Mouse (Mus musculus) brain, embryonic 14.5 days (tissue): ENCODE results near the gene Tmem30b. TPM values are rescaled to one million over a fixed set of nuclear protein-coding genes. Genes with fewer than 3 reads are reported as not detected.

Experiments used
- DNase-seq: peaks from one replicate; pipeline ENCODE4 v3.0.0-alpha.2; 2011; ENCODE audit warnings: low read depth
- CTCF ChIP-seq: fragments of 200-500 bp; IDR thresholded peaks from 2 replicates; pipeline ENCODE4 v1.5.1; 2012; ENCODE audit warnings: inconsistent platforms, mild to moderate bottlenecking, moderate library complexity, borderline replicate concordance; ENCODE audit not compliant: insufficient read depth, insufficient read length; ENCODE audit errors: extremely low read depth
- POLR2A ChIP-seq: fragments of 200-500 bp; IDR thresholded peaks from 2 replicates; pipeline ENCODE4 v1.6.1; 2012; ENCODE audit warnings: mild to moderate bottlenecking, inconsistent platforms, borderline replicate concordance; ENCODE audit not compliant: poor library complexity, insufficient read depth, insufficient read length, severe bottlenecking; ENCODE audit errors: extremely low read depth
- polyA plus RNA-seq: library from polyadenylated mRNA; depleted of rRNA; stranded (reverse); fragments of >200 nt; gene quantifications from 2 replicates; pipeline ENCODE4 v1.2.3, GENCODE M21; 2012; rRNA removed

Gene Tmem30b
- polyA plus RNA-seq: 0.32 and 0.37 TPM in 2 replicates

DNA sequence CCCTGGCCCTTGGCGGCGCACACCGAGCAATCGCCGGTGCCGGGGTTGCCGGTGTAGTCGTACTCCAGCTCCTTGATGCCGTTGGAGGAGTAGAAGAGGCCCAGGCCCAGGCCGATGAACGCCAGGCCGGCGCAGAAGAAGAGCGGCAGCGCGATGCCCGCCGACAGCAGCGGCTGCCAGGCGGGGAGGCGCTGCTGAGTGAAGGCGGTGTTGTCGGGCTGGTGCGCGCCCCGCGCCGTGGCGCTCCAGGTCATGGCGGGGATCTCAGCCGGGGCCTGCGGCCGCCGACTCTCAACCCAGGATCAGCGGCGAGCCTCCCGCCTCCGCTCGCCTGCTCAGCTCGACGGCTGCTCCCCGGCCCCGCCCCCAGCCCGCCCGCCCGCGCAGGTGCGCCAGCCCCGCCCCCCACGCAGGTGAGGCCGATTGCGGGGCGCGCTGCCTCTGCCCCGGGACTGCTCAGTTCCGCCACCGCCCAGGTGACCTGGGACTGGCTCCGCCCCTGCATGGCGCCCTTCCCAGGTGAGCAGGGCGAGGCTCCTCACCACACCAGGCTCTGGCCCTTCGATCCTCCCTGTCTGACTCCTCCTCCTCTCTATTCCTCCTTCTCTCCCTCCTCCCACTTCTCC lies at the start of gene Tmem30b:
Gene Tmem30b (minus strand): TSS at position 307 of the 626 bp plus-strand sequence.
- no peak for TF ChIP-seq CTCF
- TF ChIP-seq POLR2A: no peak
- DNase-seq: peak; percentile 42

DNA sequence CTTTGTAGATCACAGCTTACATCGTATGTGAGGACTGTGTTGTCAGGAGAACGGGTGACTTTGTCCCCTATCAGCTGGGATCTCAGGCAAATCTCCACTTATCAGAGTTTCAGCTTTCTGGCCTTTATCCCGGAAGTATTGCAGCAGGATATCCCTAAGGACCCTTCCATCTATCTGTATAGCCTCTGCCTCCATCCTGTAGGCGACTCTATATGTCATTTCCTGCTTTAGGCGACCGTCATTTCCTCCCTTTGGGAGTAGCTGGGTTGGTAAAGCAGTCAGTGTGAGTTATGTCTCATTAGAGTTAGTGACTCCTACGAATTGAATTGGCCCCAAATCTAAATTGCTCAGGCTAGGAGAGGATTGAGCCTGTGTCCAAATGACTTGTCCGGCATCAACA lies 49.0 kb upstream of the Tmem30b start:
- no peak for DNase-seq
- TF ChIP-seq CTCF (no peak), POLR2A (no peak)

DNA sequence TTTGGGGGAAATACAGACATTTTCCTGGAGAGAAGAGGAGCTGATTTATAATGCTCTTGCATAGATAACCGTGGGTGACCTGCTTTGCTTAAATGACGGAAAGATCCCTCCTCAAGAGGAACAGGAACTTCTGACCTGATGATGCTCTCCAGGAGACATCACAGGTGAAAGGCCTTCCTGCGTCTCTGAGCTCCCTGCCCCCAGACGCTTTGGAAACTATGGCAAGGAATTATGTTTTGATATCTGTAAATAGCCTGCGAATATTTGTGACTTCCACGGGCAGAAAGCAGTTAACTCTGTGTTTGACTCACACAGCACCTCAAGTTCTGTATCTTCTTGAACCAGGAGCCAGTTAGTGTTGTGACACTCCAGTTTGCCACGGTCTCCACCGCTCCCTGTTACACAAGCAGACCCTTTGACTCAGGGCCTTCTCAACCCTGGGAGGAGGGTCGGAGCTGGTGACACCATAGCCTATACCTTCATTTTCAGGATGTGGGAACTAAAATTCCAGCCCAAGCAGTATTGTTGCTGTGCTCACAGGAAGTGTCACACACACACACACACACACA lies 48.1 kb upstream of the Tmem30b start:
- TF ChIP-seq POLR2A (no peak), CTCF (no peak)

DNA sequence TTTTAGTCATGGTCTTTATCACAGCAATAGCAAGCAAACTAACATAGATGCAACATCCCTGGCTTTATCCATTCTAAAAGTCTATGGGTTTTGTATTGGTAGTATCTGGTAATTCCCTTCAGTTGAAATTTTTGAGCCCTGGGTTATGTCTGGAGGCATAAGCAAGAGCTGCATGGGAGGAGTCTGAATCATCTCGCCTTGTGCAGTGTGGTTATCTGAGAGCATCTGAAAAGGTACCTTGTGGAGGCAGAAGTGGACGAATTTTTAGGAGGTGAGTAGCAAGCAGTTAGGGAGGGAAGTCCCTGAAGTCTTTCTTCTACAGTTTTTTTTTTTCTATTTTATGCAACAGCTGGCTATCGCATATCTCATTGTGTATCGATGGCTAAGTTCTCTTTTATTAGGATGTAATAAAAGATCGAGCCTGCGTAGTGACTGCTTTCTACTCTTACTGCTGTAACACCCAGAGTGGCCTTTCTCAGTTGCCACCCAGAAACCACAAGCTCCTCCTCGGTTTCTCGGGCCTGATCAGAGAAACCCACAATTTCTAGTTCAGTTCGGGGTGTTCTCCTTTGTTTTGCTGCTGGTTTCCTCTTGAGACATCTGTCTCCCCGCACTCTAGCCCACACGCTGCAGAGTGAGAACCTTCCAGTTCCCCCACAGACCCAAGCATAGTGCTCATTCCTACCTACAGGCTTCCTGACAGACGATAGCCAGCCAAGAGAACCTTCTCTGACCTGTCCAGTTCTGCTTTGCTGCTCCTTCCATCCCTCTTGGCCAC lies 47.0 kb upstream of the Tmem30b start:
- TF ChIP-seq CTCF (no peak), POLR2A (no peak)
- no peak for DNase-seq

More for the DNA sequence above, 48.1 kb upstream of the Tmem30b start:
- DNase-seq: no peak

DNA sequence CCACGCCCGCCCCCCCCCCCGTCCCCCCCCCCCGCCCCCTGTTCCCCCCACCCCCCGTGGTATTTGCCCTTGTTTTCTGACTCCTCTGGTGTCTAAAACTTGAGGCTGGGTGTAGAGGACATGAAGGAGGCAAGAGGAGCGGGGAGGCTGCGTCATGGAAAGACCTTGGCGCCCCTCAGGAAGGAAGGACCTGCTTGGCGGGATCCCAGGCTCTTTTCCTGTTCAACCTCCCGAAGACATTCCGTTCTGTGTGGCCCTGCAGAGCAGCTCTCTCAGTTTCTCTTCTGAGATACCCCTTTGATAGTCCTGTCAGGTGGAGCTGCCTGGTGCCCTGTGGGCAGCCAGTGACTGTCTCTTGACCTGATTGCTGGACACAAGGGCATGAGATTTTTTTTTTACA lies 45.4 kb upstream of the Tmem30b start:
- no peak for DNase-seq
- TF ChIP-seq POLR2A (no peak), CTCF (no peak)

DNA sequence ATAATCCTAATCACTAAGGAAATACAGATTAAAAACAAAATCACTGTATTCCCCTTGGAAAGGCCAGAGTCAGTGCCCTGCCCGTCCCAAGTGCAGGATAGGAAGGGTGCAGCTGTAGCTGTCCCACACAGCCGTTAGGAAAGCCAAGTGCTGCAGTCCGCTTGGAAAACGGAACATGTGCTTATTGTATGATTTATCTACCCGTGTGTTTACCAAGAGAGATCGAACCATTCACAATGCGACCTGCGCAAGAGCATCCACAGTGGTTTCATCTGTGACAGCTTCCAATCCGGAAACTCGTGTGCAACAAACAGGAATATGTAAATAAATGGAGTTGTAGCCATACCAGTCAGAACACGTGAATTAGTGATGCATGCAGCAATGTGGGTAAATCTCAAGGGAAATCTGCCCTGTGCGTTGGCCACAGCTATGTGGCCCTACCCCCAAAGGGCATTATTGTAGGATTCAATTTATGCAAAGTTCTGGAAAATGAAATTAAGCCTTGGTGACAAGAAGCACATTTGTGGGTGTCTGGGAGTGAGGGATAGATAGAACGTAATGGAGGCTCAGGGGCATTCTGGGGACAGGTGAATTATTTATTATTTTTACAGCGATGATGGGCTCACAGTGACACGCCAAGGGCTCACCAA lies 44.6 kb upstream of the Tmem30b start:
- DNase-seq: no peak
- TF ChIP-seq POLR2A (no peak), CTCF (no peak)

DNA sequence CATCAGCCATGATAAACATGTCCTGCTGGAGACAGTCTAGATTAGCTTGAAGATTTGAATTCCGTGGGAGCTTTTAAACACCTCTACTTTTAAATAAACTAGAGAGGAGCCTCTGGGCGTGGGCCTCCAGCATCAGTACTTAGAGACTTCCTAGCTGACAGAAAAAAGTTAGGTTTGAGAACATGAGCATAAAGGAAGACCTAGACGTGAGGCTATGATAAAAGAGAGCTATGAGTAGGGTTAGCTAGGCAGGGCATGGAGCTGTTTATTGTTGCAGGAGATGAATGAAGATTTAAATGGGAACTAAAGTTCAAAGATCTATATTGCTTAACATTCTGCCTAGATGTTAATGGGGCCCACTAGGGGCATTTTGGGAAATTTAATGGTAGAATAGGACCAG lies 41.1 kb upstream of the Tmem30b start:
- TF ChIP-seq POLR2A: no peak
- TF ChIP-seq CTCF: no peak
- DNase-seq: no peak

DNA sequence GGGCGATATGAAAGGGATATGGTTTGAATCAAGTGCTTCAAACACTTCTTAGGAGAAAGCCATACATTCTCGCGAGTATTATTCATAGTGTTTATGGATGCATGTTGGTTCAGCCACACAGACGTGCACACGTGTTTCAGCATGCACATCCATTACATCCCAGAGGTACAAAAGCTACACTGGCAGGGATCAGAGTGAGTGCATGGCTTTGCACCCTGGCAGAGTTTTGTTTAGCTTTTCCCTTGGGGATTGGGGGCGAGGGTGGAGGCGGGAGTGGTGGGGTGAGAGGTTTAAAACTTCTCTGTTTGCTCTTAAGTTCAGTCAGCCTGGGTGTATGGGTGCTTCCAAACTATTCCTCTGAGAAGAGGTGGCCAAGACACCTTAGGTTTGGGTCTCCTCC lies 39.7 kb upstream of the Tmem30b start:
- TF ChIP-seq CTCF: no peak
- no peak for TF ChIP-seq POLR2A
- DNase-seq: peak; percentile 26

DNA sequence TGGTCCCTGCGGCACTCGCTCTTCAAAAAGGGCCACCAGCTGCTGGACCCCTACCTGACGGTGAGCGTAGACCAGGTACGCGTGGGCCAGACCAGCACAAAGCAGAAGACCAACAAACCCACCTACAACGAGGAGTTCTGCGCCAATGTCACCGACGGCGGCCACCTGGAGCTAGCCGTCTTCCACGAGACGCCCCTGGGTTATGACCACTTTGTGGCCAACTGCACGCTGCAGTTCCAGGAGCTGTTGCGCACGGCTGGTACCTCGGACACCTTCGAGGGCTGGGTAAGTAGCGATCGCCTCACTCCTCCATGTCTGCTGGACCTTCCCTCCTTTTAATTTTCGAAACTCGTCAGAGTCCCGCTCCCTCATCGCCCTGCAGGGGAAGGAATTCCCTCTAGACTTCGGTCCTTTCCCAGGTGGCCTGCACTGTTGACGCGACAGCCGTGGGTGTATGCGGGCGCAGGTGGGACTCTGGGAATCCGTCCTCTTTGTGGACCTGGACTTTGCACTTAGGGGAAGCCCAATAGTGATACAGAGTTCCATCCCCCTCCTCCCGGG lies 39.1 kb upstream of the Tmem30b start:
- TF ChIP-seq CTCF (no peak), POLR2A (no peak)
- DNase-seq: no peak

DNA sequence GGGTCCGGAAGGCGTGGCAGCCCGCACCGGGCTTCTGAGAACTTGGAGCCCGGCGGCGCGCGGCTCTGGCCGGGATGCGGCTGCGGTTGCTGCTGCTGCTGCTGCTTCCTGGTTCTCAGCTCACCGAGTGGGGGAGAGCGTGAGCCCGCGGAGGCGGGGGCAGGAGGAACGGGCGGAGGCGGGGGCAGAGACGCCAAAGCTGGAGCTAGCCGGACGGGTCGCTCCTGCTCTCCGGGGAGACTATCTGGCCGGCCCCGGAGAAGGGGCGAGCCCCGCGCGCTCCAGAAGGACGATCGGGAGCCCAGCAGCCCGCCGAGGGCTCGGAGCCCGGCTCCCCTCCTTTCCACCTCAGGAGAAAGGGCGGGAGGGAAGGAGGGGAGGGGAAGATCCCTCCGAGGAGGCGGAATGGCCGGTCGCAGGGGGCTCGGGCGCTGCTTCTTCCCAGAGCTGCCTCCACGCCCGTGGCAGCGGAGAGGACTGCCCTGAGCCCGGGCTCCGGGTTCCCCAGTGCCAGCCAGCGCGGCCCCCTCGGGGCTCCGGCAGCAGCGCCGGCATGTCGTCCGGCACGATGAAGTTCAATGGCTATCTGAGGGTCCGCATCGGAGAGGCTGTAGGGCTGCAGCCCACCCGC lies 38.5 kb upstream of the Tmem30b start, which contains the start of gene Prkch:
Gene Prkch (plus strand): TSS at position 187 of the 631 bp plus-strand sequence.
- peak; percentile 89 for DNase-seq
- no peak for TF ChIP-seq POLR2A
- peak; percentile 25; the same call in 1 of the 2 replicates for TF ChIP-seq CTCF
